Mouse (Mus musculus): ENCODE results near the gene Zfp108. TPM values are rescaled to one million over a fixed set of nuclear protein-coding genes. Genes with fewer than 3 reads are reported as not detected.

The Zfp108 gene
- polyA plus RNA-seq, 1 experiment from 2014 or later: 6.6 TPM

GRCm38 (mm10) chr7:24259306-24259999, 4.9 kb downstream of the Zfp108 start:
- WGBS: 91% methylated on average over 13 of the region's 13 CpGs
- DNase-seq: no peak
- H3K36me3 ChIP-seq (ENCODE audit: control insufficient read depth, insufficient read depth, low read length): peaks cover 18% of the 10 kb centered on the region

GRCm38 (mm10) chr7:24260000-24260312, 5.4 kb downstream of the Zfp108 start:
- Histone ChIP-seq H3K36me3 (ENCODE audit: control insufficient read depth, insufficient read depth, low read length) (peaks cover 18% of the 10 kb centered on the region), H3K27me3 (ENCODE audit: control insufficient read depth, insufficient read depth, low read length) (no peaks in the 10 kb centered on the region), H3K4me3 (replicated peaks; ENCODE audit: low read depth, low read length) (no peak overlapping the region), H3K4me1 (ENCODE audit: control insufficient read depth, insufficient read depth, low read length) (peaks cover 6% of the 10 kb centered on the region), H3K27ac (replicated peaks; ENCODE audit: low read depth, low read length) (no peak overlapping the region), H3K9me3 (ENCODE audit: control insufficient read depth, low read length) (no peaks in the 10 kb centered on the region), H3K4me2 (ENCODE audit: low read length) (no peak overlapping the region), H3K9ac (replicated peaks; ENCODE audit: low read length) (no peak overlapping the region)
- no peak for DNase-seq
- ATAC-seq (ENCODE audit: low FRiP score, low TSS enrichment): no peak
- WGBS: 93% methylated on average over 4 of the region's 4 CpGs

More at GRCm38 (mm10) chr7:24259306-24259999, 4.9 kb downstream of the Zfp108 start:
- Histone ChIP-seq H3K9ac (replicated peaks; ENCODE audit: low read length) (no peak overlapping the region), H3K9me3 (ENCODE audit: control insufficient read depth, low read length) (no peaks in the 10 kb centered on the region), H3K27ac (replicated peaks; ENCODE audit: low read depth, low read length) (no peak overlapping the region), H3K27me3 (ENCODE audit: control insufficient read depth, insufficient read depth, low read length) (no peaks in the 10 kb centered on the region), H3K4me3 (replicated peaks; ENCODE audit: low read depth, low read length) (no peak overlapping the region), H3K4me1 (ENCODE audit: control insufficient read depth, insufficient read depth, low read length) (peaks cover 8% of the 10 kb centered on the region), H3K4me2 (ENCODE audit: low read length) (no peak overlapping the region)
- no peak for ATAC-seq (ENCODE audit: low FRiP score, low TSS enrichment)

GRCm38 (mm10) chr7:24268176-24269155, 13.9 kb downstream of the Zfp108 start:
- DNase-seq: no peak
- Histone ChIP-seq H3K36me3 (ENCODE audit: control insufficient read depth, insufficient read depth, low read length) (no peaks in the 10 kb centered on the region), H3K9me3 (ENCODE audit: control insufficient read depth, low read length) (no peaks in the 10 kb centered on the region), H3K9ac (replicated peaks; ENCODE audit: low read length) (no peak overlapping the region), H3K27ac (replicated peaks; ENCODE audit: low read depth, low read length) (no peak overlapping the region), H3K4me2 (ENCODE audit: low read length) (no peak overlapping the region), H3K4me1 (ENCODE audit: control insufficient read depth, insufficient read depth, low read length) (peaks cover 3% of the 10 kb centered on the region; the same call in 1 of the 2 replicates), H3K27me3 (ENCODE audit: control insufficient read depth, insufficient read depth, low read length) (no peaks in the 10 kb centered on the region), H3K4me3 (replicated peaks; ENCODE audit: low read depth, low read length) (no peak overlapping the region)
- 64% methylated on average over 24 of the region's 24 CpGs for WGBS
- no peak for ATAC-seq (ENCODE audit: low FRiP score, low TSS enrichment)

- H3K4me3 ChIP-seq (replicated peaks; ENCODE audit: low read depth, low read length): no peak overlapping the region
- WGBS: 81% methylated on average over 3 of the region's 3 CpGs
- no peak overlapping the region for H3K4me2 ChIP-seq (ENCODE audit: low read length)
- 0 out of 2 replicates have a peak, but pooled peaks cover 1% of the 10 kb centered on the region for H3K36me3 ChIP-seq (ENCODE audit: control insufficient read depth, insufficient read depth, low read length)
- no peak overlapping the region for H3K27ac ChIP-seq (replicated peaks; ENCODE audit: low read depth, low read length)
- no peaks in the 10 kb centered on the region for H3K27me3 ChIP-seq (ENCODE audit: control insufficient read depth, insufficient read depth, low read length)
- peaks cover 3% of the 10 kb centered on the region; the same call in 1 of the 2 replicates for H3K4me1 ChIP-seq (ENCODE audit: control insufficient read depth, insufficient read depth, low read length)
- ATAC-seq (ENCODE audit: low FRiP score, low TSS enrichment) (0 out of 2 replicates have a peak, but pooled peaks have one; percentile 5), DNase-seq (no peak)
- H3K9me3 ChIP-seq (ENCODE audit: control insufficient read depth, low read length): no peaks in the 10 kb centered on the region
- no peak overlapping the region for H3K9ac ChIP-seq (replicated peaks; ENCODE audit: low read length)
These were observed 14.7 kb downstream of the Zfp108 start for GRCm38 (mm10) chr7:24269256-24269655.

GRCm38 (mm10) chr7:24269667-24270287, 15.2 kb downstream of the Zfp108 start:
- no peaks in the 10 kb centered on the region for H3K27me3 ChIP-seq (ENCODE audit: control insufficient read depth, insufficient read depth, low read length)
- H3K36me3 ChIP-seq (ENCODE audit: control insufficient read depth, insufficient read depth, low read length): peaks cover 5% of the 10 kb centered on the region
- H3K27ac ChIP-seq (replicated peaks; ENCODE audit: low read depth, low read length): no peak overlapping the region
- H3K4me3 ChIP-seq (replicated peaks; ENCODE audit: low read depth, low read length): peak overlapping the region; percentile 61
- DNase-seq (no peak), ATAC-seq (ENCODE audit: low FRiP score, low TSS enrichment) (peak; percentile 62)
- peak overlapping the region; percentile 78 for H3K4me2 ChIP-seq (ENCODE audit: low read length)
- WGBS: 36% methylated on average over 7 of the region's 7 CpGs
- H3K9me3 ChIP-seq (ENCODE audit: control insufficient read depth, low read length): no peaks in the 10 kb centered on the region
- H3K4me1 ChIP-seq (ENCODE audit: control insufficient read depth, insufficient read depth, low read length): peaks cover 3% of the 10 kb centered on the region; the same call in 1 of the 2 replicates
- peak overlapping the region; percentile 68; the same call in 1 of the 2 replicates for H3K9ac ChIP-seq (replicated peaks; ENCODE audit: low read length)

- Histone ChIP-seq H3K27me3 (ENCODE audit: control insufficient read depth, insufficient read depth, low read length) (no peaks in the 10 kb centered on the region), H3K9me3 (ENCODE audit: control insufficient read depth, low read length) (no peaks in the 10 kb centered on the region), H3K36me3 (ENCODE audit: control insufficient read depth, insufficient read depth, low read length) (peaks cover 10% of the 10 kb centered on the region), H3K9ac (replicated peaks; ENCODE audit: low read length) (peak within 1 kb of the TSS; percentile 68; the same call in 1 of the 2 replicates), H3K4me3 (replicated peaks; ENCODE audit: low read depth, low read length) (peak within 1 kb of the TSS; percentile 61), H3K4me1 (ENCODE audit: control insufficient read depth, insufficient read depth, low read length) (peaks cover 3% of the 10 kb centered on the region; the same call in 1 of the 2 replicates), H3K27ac (replicated peaks; ENCODE audit: low read depth, low read length) (peak within 1 kb of the TSS; percentile 83), H3K4me2 (ENCODE audit: low read length) (peak within 1 kb of the TSS; percentile 78)
- DNase-seq (peak; percentile 96), ATAC-seq (ENCODE audit: low FRiP score, low TSS enrichment) (peak; percentile 92)
- WGBS: 0% methylated on average over 12 of the region's 12 CpGs
These were observed 15.7 kb downstream of the Zfp108 start, which contains the start of gene Zfp93 for GRCm38 (mm10) chr7:24270288-24270672. TSS of gene Zfp93 (plus strand) at chr7:24270420.

- H3K4me2 ChIP-seq (ENCODE audit: low read length): peak overlapping the region; percentile 78
- no peak overlapping the region for H3K27ac ChIP-seq (replicated peaks; ENCODE audit: low read depth, low read length)
- ATAC-seq (ENCODE audit: low FRiP score, low TSS enrichment) (no peak), DNase-seq (no peak)
- no peak overlapping the region for H3K4me3 ChIP-seq (replicated peaks; ENCODE audit: low read depth, low read length)
- peaks cover 3% of the 10 kb centered on the region; the same call in 1 of the 2 replicates for H3K4me1 ChIP-seq (ENCODE audit: control insufficient read depth, insufficient read depth, low read length)
- peaks cover 10% of the 10 kb centered on the region for H3K36me3 ChIP-seq (ENCODE audit: control insufficient read depth, insufficient read depth, low read length)
- no peaks in the 10 kb centered on the region for H3K9me3 ChIP-seq (ENCODE audit: control insufficient read depth, low read length)
- no peak overlapping the region for H3K9ac ChIP-seq (replicated peaks; ENCODE audit: low read length)
- 97% methylated on average over 6 of the region's 6 CpGs for WGBS
- no peaks in the 10 kb centered on the region for H3K27me3 ChIP-seq (ENCODE audit: control insufficient read depth, insufficient read depth, low read length)
These were observed 16.6 kb downstream of the Zfp108 start for GRCm38 (mm10) chr7:24271191-24271590.

GRCm38 (mm10) chr7:24274456-24274855, 19.9 kb downstream of the Zfp108 start:
- Histone ChIP-seq H3K9me3 (ENCODE audit: control insufficient read depth, low read length) (no peaks in the 10 kb centered on the region), H3K9ac (replicated peaks; ENCODE audit: low read length) (no peak overlapping the region), H3K4me2 (ENCODE audit: low read length) (no peak overlapping the region), H3K27ac (replicated peaks; ENCODE audit: low read depth, low read length) (no peak overlapping the region), H3K36me3 (ENCODE audit: control insufficient read depth, insufficient read depth, low read length) (peaks cover 10% of the 10 kb centered on the region), H3K27me3 (ENCODE audit: control insufficient read depth, insufficient read depth, low read length) (no peaks in the 10 kb centered on the region), H3K4me3 (replicated peaks; ENCODE audit: low read depth, low read length) (no peak overlapping the region), H3K4me1 (ENCODE audit: control insufficient read depth, insufficient read depth, low read length) (peaks cover 3% of the 10 kb centered on the region; the same call in 1 of the 2 replicates)
- no peak for ATAC-seq (ENCODE audit: low FRiP score, low TSS enrichment)
- no peak for DNase-seq
- 93% methylated on average over 4 of the region's 4 CpGs for WGBS
